Mouse (Mus musculus): Measurements from ENCODE around the gene Aldh1a2. TPM values are rescaled to one million over a fixed set of nuclear protein-coding genes. Genes with fewer than 3 reads are reported as not detected.
A peak's percentile ranks its signal among the peaks of the same experiment; 100 is the strongest.

Gene Aldh1a2
- 1 to 10 TPM; 6.0 to 8.2 TPM for total RNA-seq (2021)
- long read RNA-seq, experiment 1, partial matches to known transcripts: 3 of 3 reads
- long read RNA-seq, experiment 1, other reads (novel, unspliced or antisense): 0 of 3 reads
- long read RNA-seq, experiment 2, partial matches to known transcripts: 1 of 1 reads
- long read RNA-seq, experiment 2, other reads (novel, unspliced or antisense): 0 of 1 reads

- peak; percentile 66 to 81 for DNase-seq
Observed at GRCm38 (mm10) chr9:71215248-71216035, at the start of gene Aldh1a2. Gene Aldh1a2 (plus strand): TSS chr9:71215789.

- DNase-seq: no peak
Observed at GRCm38 (mm10) chr9:71166019-71166705, 49.4 kb upstream of the Aldh1a2 start.

- DNase-seq: peak; percentile 36 to 65
Observed at GRCm38 (mm10) chr9:71166871-71167465, 48.6 kb upstream of the Aldh1a2 start.

- no peak for DNase-seq
Observed at GRCm38 (mm10) chr9:71167473-71168215, 47.9 kb upstream of the Aldh1a2 start.

GRCm38 (mm10) chr9:71168511-71168910 is 47.1 kb upstream of the Aldh1a2 start, which contains the start of gene Aqp9:
Gene Aqp9 (minus strand): TSS chr9:71168682.
- no peak for DNase-seq

- no peak for DNase-seq
Observed at GRCm38 (mm10) chr9:71173533-71173932, 42.1 kb upstream of the Aldh1a2 start.

GRCm38 (mm10) chr9:71174316-71174975 is 41.1 kb upstream of the Aldh1a2 start:
- no peak for DNase-seq

- DNase-seq: no peak
Observed at GRCm38 (mm10) chr9:71175686-71176085, 39.9 kb upstream of the Aldh1a2 start.

- DNase-seq: no peak
Observed at GRCm38 (mm10) chr9:71179276-71179896, 36.2 kb upstream of the Aldh1a2 start.

GRCm38 (mm10) chr9:71179964-71180700 is 35.5 kb upstream of the Aldh1a2 start:
- DNase-seq: no peak

GRCm38 (mm10) chr9:71185285-71185684 is 30.3 kb upstream of the Aldh1a2 start:
- DNase-seq: no peak

- DNase-seq: no peak
Observed at GRCm38 (mm10) chr9:71185823-71186222, 29.8 kb upstream of the Aldh1a2 start.

- no peak for DNase-seq
Observed at GRCm38 (mm10) chr9:71187396-71187795, 28.2 kb upstream of the Aldh1a2 start.

GRCm38 (mm10) chr9:71188647-71189415 is 26.8 kb upstream of the Aldh1a2 start:
- peak; percentile 31 to 85 for DNase-seq

- DNase-seq: no peak
Observed at GRCm38 (mm10) chr9:71198826-71199225, 16.8 kb upstream of the Aldh1a2 start.

- DNase-seq: no peak
Observed at GRCm38 (mm10) chr9:71202265-71202664, 13.3 kb upstream of the Aldh1a2 start.

GRCm38 (mm10) chr9:71209299-71209698 is 6.3 kb upstream of the Aldh1a2 start:
- peak in 1 of 2 experiments; percentile 17 for DNase-seq

GRCm38 (mm10) chr9:71210870-71211269 is 4.7 kb upstream of the Aldh1a2 start:
- DNase-seq: peak in 1 of 2 experiments; percentile 55

- peak in 1 of 2 experiments; percentile 14 for DNase-seq
Observed at GRCm38 (mm10) chr9:71213636-71214035, 2.0 kb upstream of the Aldh1a2 start.
